Mouse (Mus musculus) limb, embryonic 15.5 days (tissue): ENCODE results near the gene Prlh. TPM values are rescaled to one million over a fixed set of nuclear protein-coding genes. Genes with fewer than 3 reads are reported as not detected.

Source experiments
- ATAC-seq: fragments of 200-750 bp; cut with Nextera tagmentation; 2 replicates; pipeline ENCODE4 v1.8.0; 2017; ENCODE audit warnings: low read depth, moderate TSS enrichment; ENCODE audit not compliant: insufficient number of reproducible peaks, low FRiP score, low TSS enrichment
- H3K27ac ChIP-seq: fragments of 300-500 bp; sonication (generic); 2 replicates; pipeline ENCODE4 v1.5.1; 2015; ENCODE audit warnings: moderate library complexity, mild to moderate bottlenecking, inconsistent platforms
- H3K27me3 ChIP-seq: fragments of 300-500 bp; sonication (generic); 2 replicates; pipeline ENCODE4 v1.6.1; 2015; ENCODE audit warnings: inconsistent platforms
- H3K36me3 ChIP-seq: fragments of 300-500 bp; sonication (generic); 2 replicates; pipeline ENCODE4 v1.6.1; 2015; ENCODE audit warnings: inconsistent platforms
- H3K4me1 ChIP-seq: fragments of 300-500 bp; sonication (generic); 2 replicates; pipeline ENCODE4 v1.6.1; 2015; ENCODE audit warnings: inconsistent platforms
- H3K4me2 ChIP-seq: fragments of 300-500 bp; sonication (generic); 2 replicates; pipeline ENCODE4 v1.6.1; 2015; ENCODE audit warnings: mild to moderate bottlenecking, inconsistent platforms
- H3K4me3 ChIP-seq: fragments of 300-500 bp; sonication (generic); 2 replicates; pipeline ENCODE4 v1.5.1; 2015; ENCODE audit warnings: mild to moderate bottlenecking, inconsistent platforms
- H3K9ac ChIP-seq: fragments of 300-500 bp; sonication (generic); 2 replicates; pipeline ENCODE4 v1.6.1; 2015; ENCODE audit warnings: inconsistent platforms
- H3K9me3 ChIP-seq: fragments of 300-500 bp; sonication (generic); 2 replicates; pipeline ENCODE4 v1.6.1; 2016; ENCODE audit warnings: inconsistent platforms
- WGBS: fragments of 180-500 bp; shearing (Covaris S2); methylation state at CpG from one replicate; pipeline ENCODE4 v1.1.7; 2015; 5-methylcytosine and 5-hydroxymethylcytosine counted together
- polyA plus RNA-seq: library from polyadenylated mRNA; unstranded; fragments of >200 nt; fragmentation: Nextera tagmentation; extraction: Ambion mirVana; gene quantifications from 2 replicates; pipeline ENCODE4 v1.2.1, GENCODE M21; 2015

Prlh gene
- polyA plus RNA-seq, 1 experiment from 2014 or later = not detected

GRCm38 (mm10) chr1:90956245-90957096 lies 3.6 kb downstream of the Prlh start:
- Histone ChIP-seq H3K4me3 (no peak overlapping the region), H3K4me1 (peaks cover 7% of the 10 kb centered on the region; the same call in 1 of the 2 replicates), H3K27ac (no peak overlapping the region), H3K9ac (no peak overlapping the region), H3K27me3 (peaks cover 21% of the 10 kb centered on the region; the same call in 1 of the 2 replicates), H3K9me3 (no peaks in the 10 kb centered on the region), H3K4me2 (no peak overlapping the region), H3K36me3 (no peaks in the 10 kb centered on the region)
- ATAC-seq = peak; percentile 76
- WGBS = 31% methylated on average over 7 of the region's 7 CpGs

DNA sequence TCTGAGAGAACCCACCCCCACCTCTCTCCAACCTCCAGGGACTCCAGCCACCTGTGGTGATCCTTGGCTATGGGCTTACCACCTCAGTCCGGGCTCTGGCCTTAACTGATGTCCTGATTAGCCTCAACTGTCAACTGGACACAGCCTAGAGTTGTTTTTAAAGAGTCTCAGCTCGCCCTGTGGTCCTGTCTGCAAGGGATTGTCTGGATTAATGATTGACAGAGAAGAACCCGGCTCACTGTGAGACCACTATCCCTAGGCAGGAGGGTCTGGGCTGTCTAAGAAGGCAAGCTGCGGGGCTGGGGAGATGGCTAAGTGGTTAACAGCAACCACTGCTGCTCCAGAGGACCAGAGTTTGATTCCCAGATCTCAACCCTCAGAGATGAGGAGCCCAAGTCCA lies 9.6 kb downstream of the Prlh start:
- no peak overlapping the region for H3K9ac ChIP-seq
- no peak overlapping the region for H3K27ac ChIP-seq
- peaks cover 17% of the 10 kb centered on the region; the same call in 1 of the 2 replicates for H3K27me3 ChIP-seq
- no peaks in the 10 kb centered on the region for H3K9me3 ChIP-seq
- no peak overlapping the region for H3K4me2 ChIP-seq
- WGBS = 49% methylated on average over 4 of the region's 4 CpGs
- no peaks in the 10 kb centered on the region for H3K36me3 ChIP-seq
- H3K4me1 ChIP-seq = peaks cover 10% of the 10 kb centered on the region
- no peak for ATAC-seq
- no peak overlapping the region for H3K4me3 ChIP-seq

GRCm38 (mm10) chr1:90962994-90963393 lies 10.1 kb downstream of the Prlh start:
- 13% methylated on average over 3 of the region's 3 CpGs for WGBS
- no peak for ATAC-seq
- H3K27ac ChIP-seq = no peak overlapping the region

GRCm38 (mm10) chr1:90967583-90967982 lies 14.7 kb downstream of the Prlh start:
- Histone ChIP-seq H3K9ac (no peak overlapping the region), H3K4me2 (no peak overlapping the region), H3K27ac (no peak overlapping the region), H3K4me1 (peaks cover 26% of the 10 kb centered on the region), H3K9me3 (no peaks in the 10 kb centered on the region), H3K27me3 (no peaks in the 10 kb centered on the region), H3K36me3 (no peaks in the 10 kb centered on the region), H3K4me3 (no peak overlapping the region)
- no peak for ATAC-seq
- WGBS = 70% methylated on average over 7 of the region's 7 CpGs

More at GRCm38 (mm10) chr1:90962994-90963393, 10.1 kb downstream of the Prlh start:
- Histone ChIP-seq H3K4me1 (peaks cover 14% of the 10 kb centered on the region), H3K9ac (no peak overlapping the region), H3K27me3 (peaks cover 17% of the 10 kb centered on the region; the same call in 1 of the 2 replicates), H3K9me3 (no peaks in the 10 kb centered on the region), H3K36me3 (no peaks in the 10 kb centered on the region), H3K4me2 (no peak overlapping the region), H3K4me3 (no peak overlapping the region)

DNA sequence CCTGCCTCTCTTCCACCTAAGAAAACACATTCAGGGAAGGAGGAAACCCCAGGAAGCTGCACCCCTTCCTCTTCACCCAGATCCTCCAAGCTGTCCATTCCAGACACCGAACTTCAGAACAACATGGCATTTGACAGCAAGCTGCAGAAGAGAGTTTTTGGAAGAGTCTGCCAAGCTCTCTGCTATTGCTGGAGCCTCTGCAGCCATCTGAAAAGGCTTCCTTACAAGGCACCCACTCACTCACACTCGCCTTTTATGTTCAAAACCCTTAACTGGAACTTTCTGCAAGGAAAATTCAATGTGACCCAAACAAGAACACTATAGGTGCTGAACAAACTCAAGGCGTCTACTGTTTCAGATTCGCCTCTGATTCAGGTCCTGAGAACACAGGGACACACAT lies 15.7 kb downstream of the Prlh start:
- Histone ChIP-seq H3K27ac (no peak overlapping the region), H3K9me3 (no peaks in the 10 kb centered on the region), H3K9ac (no peak overlapping the region), H3K4me2 (no peak overlapping the region), H3K4me3 (no peak overlapping the region), H3K4me1 (peaks cover 27% of the 10 kb centered on the region), H3K27me3 (no peaks in the 10 kb centered on the region), H3K36me3 (no peaks in the 10 kb centered on the region)
- 86% methylated on average over 4 of the region's 4 CpGs for WGBS
- no peak for ATAC-seq

GRCm38 (mm10) chr1:90969347-90969784 lies 16.5 kb downstream of the Prlh start, which contains the start of gene Rab17:
Rab17 (minus strand) TSS chr1:90969661.
- Histone ChIP-seq H3K27me3 (0 out of 2 replicates have a peak, but pooled peaks cover 4% of the 10 kb centered on the region), H3K9me3 (no peaks in the 10 kb centered on the region), H3K4me2 (peak within 1 kb of the TSS; percentile 20; the same call in 1 of the 2 replicates), H3K36me3 (no peaks in the 10 kb centered on the region), H3K9ac (no peak within 1 kb of the TSS), H3K4me3 (no peak within 1 kb of the TSS), H3K4me1 (peaks cover 28% of the 10 kb centered on the region), H3K27ac (no peak within 1 kb of the TSS)
- 11% methylated on average over 9 of the region's 9 CpGs for WGBS
- no peak for ATAC-seq

DNA sequence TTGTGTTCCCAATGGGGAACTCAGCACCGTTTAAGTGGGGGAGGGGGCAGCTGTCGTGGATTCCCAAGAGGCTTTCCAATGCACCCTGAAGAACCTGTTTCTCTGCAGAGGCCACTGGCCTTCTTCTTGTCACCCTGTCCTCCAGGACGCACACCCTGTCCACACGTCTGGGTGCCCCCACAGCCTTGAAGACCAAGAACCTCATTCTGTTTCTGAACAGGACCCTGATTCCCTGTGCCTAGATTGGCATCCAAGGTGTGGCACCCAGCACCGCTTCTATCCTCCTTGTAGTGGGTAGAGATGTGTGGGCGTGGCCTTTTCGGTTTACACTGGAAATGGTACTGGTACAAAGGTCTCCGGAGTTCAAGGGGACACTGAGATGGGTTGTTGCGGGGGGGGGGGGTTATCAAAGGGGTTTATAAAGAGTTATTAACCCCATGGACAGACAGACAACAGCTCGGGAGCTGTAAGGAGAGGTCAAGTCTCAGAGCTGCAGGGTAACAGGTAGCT lies 17.0 kb downstream of the Prlh start:
- Histone ChIP-seq H3K4me2 (peak overlapping the region; percentile 20; the same call in 1 of the 2 replicates), H3K36me3 (no peaks in the 10 kb centered on the region), H3K9me3 (no peaks in the 10 kb centered on the region), H3K9ac (no peak overlapping the region), H3K4me1 (peaks cover 29% of the 10 kb centered on the region), H3K27me3 (0 out of 2 replicates have a peak, but pooled peaks cover 4% of the 10 kb centered on the region), H3K4me3 (no peak overlapping the region), H3K27ac (no peak overlapping the region)
- WGBS = 76% methylated on average over 10 of the region's 10 CpGs
- no peak for ATAC-seq

DNA sequence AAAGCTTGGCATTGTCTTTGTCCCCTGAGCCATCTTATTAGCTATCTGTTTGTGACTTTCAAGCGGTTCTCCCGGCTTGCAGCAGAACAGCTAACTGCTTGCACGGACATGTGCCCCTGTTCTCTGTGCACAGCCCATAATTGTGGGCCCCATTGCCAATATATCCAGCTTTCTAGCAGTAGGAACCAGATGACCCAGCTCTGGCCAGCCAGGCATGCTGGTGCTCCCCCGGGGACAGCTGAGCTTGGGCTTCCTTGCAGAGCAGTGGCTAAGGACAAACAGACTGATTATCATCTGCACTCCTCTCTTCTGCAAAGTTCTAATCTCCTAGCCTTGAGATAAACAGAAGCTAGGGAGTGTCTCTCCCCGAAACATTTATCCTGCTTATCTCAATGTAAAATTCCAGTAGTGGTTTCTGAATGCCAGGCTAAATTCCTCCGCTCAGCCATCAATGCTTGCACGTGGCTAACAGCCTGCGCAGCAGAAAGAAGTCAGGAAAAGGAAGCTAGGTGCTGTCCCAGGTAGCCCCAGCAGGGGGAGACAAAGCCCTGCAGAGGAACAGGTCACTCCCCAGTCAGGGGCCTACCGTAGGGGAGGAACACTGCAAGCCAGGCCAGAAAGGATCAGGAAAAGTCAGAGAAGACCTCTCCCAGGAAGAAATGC lies 20.1 kb downstream of the Prlh start:
- Histone ChIP-seq H3K36me3 (no peaks in the 10 kb centered on the region), H3K27ac (no peak overlapping the region), H3K4me3 (no peak overlapping the region), H3K4me1 (peaks cover 28% of the 10 kb centered on the region), H3K4me2 (no peak overlapping the region), H3K9me3 (no peaks in the 10 kb centered on the region), H3K27me3 (0 out of 2 replicates have a peak, but pooled peaks cover 4% of the 10 kb centered on the region), H3K9ac (0 out of 2 replicates have a peak overlapping the region, but pooled peaks have one; percentile 20)
- no peak for ATAC-seq
- WGBS = 16% methylated on average over 9 of the region's 9 CpGs

DNA sequence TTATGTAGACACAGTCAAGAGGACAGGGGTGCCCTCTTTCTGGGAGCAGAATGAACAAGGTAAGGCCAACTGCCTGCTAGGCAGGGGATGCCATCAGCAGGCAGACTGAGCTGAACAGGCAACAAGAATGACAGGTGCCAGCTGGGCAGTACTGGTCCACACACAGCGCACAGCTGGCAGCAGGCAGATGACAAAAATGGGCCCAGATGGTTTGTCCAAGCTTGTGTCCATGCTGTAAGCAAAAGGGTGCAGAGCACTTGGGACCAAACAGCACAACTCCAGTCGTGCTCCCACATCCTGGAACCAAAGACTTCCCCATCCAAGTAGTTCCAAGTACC lies 20.6 kb downstream of the Prlh start:
- Histone ChIP-seq H3K27ac (no peak overlapping the region), H3K4me1 (peaks cover 28% of the 10 kb centered on the region), H3K27me3 (0 out of 2 replicates have a peak, but pooled peaks cover 4% of the 10 kb centered on the region), H3K4me3 (no peak overlapping the region), H3K9me3 (no peaks in the 10 kb centered on the region), H3K9ac (0 out of 2 replicates have a peak overlapping the region, but pooled peaks have one; percentile 20), H3K4me2 (no peak overlapping the region), H3K36me3 (no peaks in the 10 kb centered on the region)
- ATAC-seq = no peak
- 78% methylated on average over 2 of the region's 2 CpGs for WGBS

- 46% methylated on average over 12 of the region's 12 CpGs for WGBS
- H3K4me2 ChIP-seq = no peak overlapping the region
Measured at GRCm38 (mm10) chr1:90974906-90975649, 22.2 kb downstream of the Prlh start.

DNA sequence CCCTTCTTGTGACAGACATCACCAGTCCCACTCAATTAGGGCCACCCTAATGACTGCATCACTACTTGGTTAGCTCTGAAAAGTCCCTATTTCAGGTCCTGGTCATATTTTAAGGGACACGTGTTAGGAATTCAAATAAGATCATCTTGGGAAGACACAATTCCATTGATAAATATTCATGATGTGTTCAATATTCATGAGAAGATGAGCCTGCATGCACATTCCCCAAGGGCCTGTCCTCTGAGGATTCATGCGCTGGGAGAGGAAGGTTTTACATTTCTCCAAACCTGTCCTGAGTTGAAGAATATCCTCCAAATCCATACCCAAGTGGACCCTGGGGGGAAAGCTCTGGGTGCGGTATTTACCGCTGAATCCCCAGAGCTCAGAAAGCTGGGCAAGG lies 23.1 kb downstream of the Prlh start:
- Histone ChIP-seq H3K27me3 (0 out of 2 replicates have a peak, but pooled peaks cover 4% of the 10 kb centered on the region), H3K36me3 (no peaks in the 10 kb centered on the region), H3K4me3 (no peak overlapping the region), H3K4me2 (no peak overlapping the region), H3K9ac (no peak overlapping the region), H3K9me3 (no peaks in the 10 kb centered on the region), H3K4me1 (peaks cover 17% of the 10 kb centered on the region), H3K27ac (no peak overlapping the region)
- ATAC-seq = no peak
- 85% methylated on average over 4 of the region's 4 CpGs for WGBS

More at GRCm38 (mm10) chr1:90974906-90975649, 22.2 kb downstream of the Prlh start:
- H3K36me3 ChIP-seq = no peaks in the 10 kb centered on the region
- no peak overlapping the region for H3K9ac ChIP-seq
- 0 out of 2 replicates have a peak, but pooled peaks have one; percentile 71 for ATAC-seq
- no peak overlapping the region for H3K4me3 ChIP-seq
- H3K27me3 ChIP-seq = 0 out of 2 replicates have a peak, but pooled peaks cover 4% of the 10 kb centered on the region
- H3K9me3 ChIP-seq = no peaks in the 10 kb centered on the region
- H3K27ac ChIP-seq = no peak overlapping the region
- H3K4me1 ChIP-seq = peaks cover 17% of the 10 kb centered on the region
